Mouse (Mus musculus) CH12.LX (cell line): Measurements from ENCODE around the gene Kcnj10. TPM values are rescaled to one million over a fixed set of nuclear protein-coding genes. Genes with fewer than 3 reads are reported as not detected.

Experiments
- DNase-seq: peaks from one replicate; pipeline ENCODE4 v3.0.0-alpha.2; 2013; ENCODE audit errors: extremely low read depth
- H3K27ac ChIP-seq: 2 replicates; pipeline ENCODE4 v1.5.1; 2012; ENCODE audit warnings: low read depth, mild to moderate bottlenecking, control low read depth, moderate library complexity; ENCODE audit not compliant: insufficient read depth
- H3K27me3 ChIP-seq: replicated peaks from 2 replicates; pipeline ENCODE3; 2012; ENCODE audit warnings: inconsistent platforms
- H3K36me3 ChIP-seq, 2 experiments: replicated peaks in 1 of 2; 2 replicates each; pipeline versions ENCODE3 to v1.6.1; 2012; ENCODE audit warnings: inconsistent platforms in 1 of 2, low read length in 1 of 2, mild to moderate bottlenecking in 1 of 2, mixed read lengths in 1 of 2, moderate library complexity in 1 of 2; ENCODE audit not compliant: control insufficient read depth in 1 of 2, insufficient read depth in 1 of 2
- H3K4me1 ChIP-seq, 2 experiments: 2 replicates each; pipeline ENCODE4 v1.6.1; 2012; ENCODE audit warnings: inconsistent platforms in 1 of 2, moderate library complexity in 1 of 2; ENCODE audit not compliant: insufficient read depth in 2 of 2, control insufficient read depth in 1 of 2
- H3K4me2 ChIP-seq: 2 replicates; pipeline ENCODE4 v1.6.1; 2012; ENCODE audit warnings: low read depth, mild to moderate bottlenecking, control low read depth; ENCODE audit not compliant: poor library complexity, insufficient read depth, severe bottlenecking
- H3K4me3 ChIP-seq, 3 experiments: fragments of 150-350 bp in 1 of 3; sonication (generic) in 1 of 3; replicated peaks in 1 of 3; 2 replicates each; pipeline versions ENCODE3 to v1.5.1; 2011 to 2012; ENCODE audit warnings: low read depth in 2 of 3, low read length in 2 of 3, mild to moderate bottlenecking in 2 of 3, moderate library complexity in 2 of 3, control low read depth in 1 of 3, improper control_type of control experiment in 1 of 3, inconsistent platforms in 1 of 3, mixed read lengths in 1 of 3; ENCODE audit not compliant: poor library complexity in 1 of 3
- H3K79me2 ChIP-seq: replicated peaks from 2 replicates; pipeline ENCODE4 v1.6.1; 2012; ENCODE audit warnings: mild to moderate bottlenecking, moderate library complexity; ENCODE audit not compliant: control insufficient read depth, poor library complexity, insufficient read depth, severe bottlenecking; ENCODE audit errors: extremely low read depth
- H3K9ac ChIP-seq: 2 replicates; pipeline ENCODE4 v1.6.1; 2012; ENCODE audit warnings: low read depth, mild to moderate bottlenecking, control low read depth, moderate library complexity; ENCODE audit not compliant: insufficient read depth
- H3K9me3 ChIP-seq: replicated peaks from 2 replicates; pipeline ENCODE3; 2012; ENCODE audit warnings: low read length, inconsistent platforms, mixed read lengths
- CTCF ChIP-seq, 2 experiments: IDR thresholded peaks in 1 of 2; conservative IDR thresholded peaks in 1 of 2; 2 replicates each; pipeline ENCODE4 v1.5.1; 2011 to 2012; ENCODE audit warnings: low read depth in 2 of 2, low read length in 2 of 2, improper control_type of control experiment in 1 of 2, inconsistent platforms in 1 of 2, mild to moderate bottlenecking in 1 of 2, moderate library complexity in 1 of 2
- ETS1 ChIP-seq: conservative IDR thresholded peaks from 2 replicates; pipeline ENCODE4 v1.6.1; 2012; ENCODE audit warnings: low read depth, mild to moderate bottlenecking, inconsistent platforms, low read length, improper control_type of control experiment, moderate library complexity
- IRF4 ChIP-seq: IDR thresholded peaks from 2 replicates; pipeline ENCODE4 v1.6.1; 2014; ENCODE audit warnings: low read depth, mild to moderate bottlenecking, inconsistent platforms, low read length, improper control_type of control experiment
- JUN ChIP-seq: IDR thresholded peaks from 2 replicates; pipeline ENCODE4 v1.6.1; 2011; ENCODE audit warnings: low read depth, mild to moderate bottlenecking, low read length, improper control_type of control experiment, moderate library complexity; ENCODE audit not compliant: insufficient read depth
- KAT2A ChIP-seq: IDR thresholded peaks from 2 replicates; pipeline ENCODE4 v1.6.1; 2012; ENCODE audit warnings: low read length, improper control_type of control experiment, inconsistent platforms; ENCODE audit not compliant: insufficient replicate concordance
- MAFK ChIP-seq: IDR thresholded peaks from 2 replicates; pipeline ENCODE4 v1.6.1; 2011; ENCODE audit warnings: low read length, improper control_type of control experiment; ENCODE audit not compliant: insufficient replicate concordance
- MAX ChIP-seq: IDR thresholded peaks from 2 replicates; pipeline ENCODE4 v1.6.1; 2011; ENCODE audit warnings: low read length, improper control_type of control experiment
- MEF2A ChIP-seq: IDR thresholded peaks from 2 replicates; pipeline ENCODE4 v1.6.1; 2014; ENCODE audit warnings: low read depth, mild to moderate bottlenecking, inconsistent platforms, low read length, improper control_type of control experiment, borderline replicate concordance
- MYC ChIP-seq: IDR thresholded peaks from 2 replicates; pipeline ENCODE4 v1.6.1; 2011; ENCODE audit warnings: low read depth, mild to moderate bottlenecking, improper control_type of control experiment, low read length
- NELFE ChIP-seq: IDR thresholded peaks from 2 replicates; pipeline ENCODE4 v1.6.1; 2011; ENCODE audit warnings: low read depth, low read length, improper control_type of control experiment
- NRF1 ChIP-seq: IDR thresholded peaks from 2 replicates; pipeline ENCODE4 v1.6.1; 2014; ENCODE audit warnings: low read depth, mild to moderate bottlenecking, inconsistent platforms, low read length, improper control_type of control experiment, moderate library complexity
- PAX5 ChIP-seq: IDR thresholded peaks from 2 replicates; pipeline ENCODE4 v1.6.1; 2012; ENCODE audit warnings: low read length, inconsistent platforms, mixed read lengths
- RCOR1 ChIP-seq: conservative IDR thresholded peaks from 2 replicates; pipeline ENCODE4 v1.6.1; 2012; ENCODE audit warnings: low read depth, mild to moderate bottlenecking, inconsistent platforms, low read length, improper control_type of control experiment
- TCF12 ChIP-seq: IDR thresholded peaks from 2 replicates; pipeline ENCODE4 v1.6.1; 2014; ENCODE audit warnings: low read depth, mild to moderate bottlenecking, inconsistent platforms, low read length, improper control_type of control experiment
- USF1 ChIP-seq: IDR thresholded peaks from 2 replicates; pipeline ENCODE4 v1.6.1; 2014; ENCODE audit warnings: low read depth, mild to moderate bottlenecking, inconsistent platforms, low read length, improper control_type of control experiment
- dilution Hi-C: fragments of 300-500 bp; cut with MboI; formaldehyde crosslinking; loops from 2 replicates; pipeline ENCODE4 v1.14.3; 2020; ENCODE audit warnings: low sequenced_read_pairs; ENCODE audit not compliant: extremely low pct_unique_long_range_greater_than_20kb, extremely low pct_ligation_motif_present
- in situ Hi-C: fragments of 300-500 bp; cut with MboI; formaldehyde crosslinking; loops from 3 replicates; pipeline ENCODE4 v1.14.3; 2019; ENCODE audit warnings: low sequenced_read_pairs, low pct_ligation_motif_present, low pct_unique_long_range_greater_than_20kb, mixed read lengths
- polyA plus RNA-seq: library from polyadenylated mRNA; unstranded; fragments of >175 nt; gene quantifications from 2 replicates; pipeline ENCODE4 v1.2.1, GENCODE M21; 2012; ENCODE audit warnings: low read depth; ENCODE audit not compliant: insufficient read length
- total RNA-seq, 2 experiments: library from RNA; depleted of rRNA; stranded (reverse); fragments of 300-350 nt in 1 of 2; fragments of >200 nt in 1 of 2; gene quantifications; 2 replicates each; pipeline ENCODE4 v1.2.3; 2012 to 2014

The Kcnj10 gene
- total and polyA plus RNA-seq, 3 experiments = 0.06 to 0.13 TPM; not detected in 1

GRCm38 (mm10) chr1:172352453-172352852, 11.4 kb downstream of the Kcnj10 start:
- H3K36me3 ChIP-seq = no peaks in the 10 kb centered on the region
- no peak for DNase-seq
- peaks cover 42% of the 10 kb centered on the region for H3K27me3 ChIP-seq
- peaks cover 8 to 17% of the 10 kb centered on the region in 2 experiments for H3K4me1 ChIP-seq
- no peaks in the 10 kb centered on the region for H3K79me2 ChIP-seq
- no peak overlapping the region for H3K4me3 ChIP-seq
- dilution Hi-C loops = no loop called here
- H3K27ac ChIP-seq = no peak overlapping the region
- TF ChIP-seq USF1 (no peak), NRF1 (no peak), ETS1 (no peak), JUN (no peak), KAT2A (no peak), MAFK (no peak)
- H3K9ac ChIP-seq = no peak overlapping the region
- no peaks in the 10 kb centered on the region for H3K9me3 ChIP-seq
- H3K4me2 ChIP-seq = no peak overlapping the region
- in situ Hi-C loops = no loop called here

GRCm38 (mm10) chr1:172355336-172355735, 14.3 kb downstream of the Kcnj10 start:
- in situ Hi-C loops = no loop called here
- Histone ChIP-seq H3K9me3 (no peaks in the 10 kb centered on the region), H3K4me1 (peaks cover 4 to 16% of the 10 kb centered on the region in 2 experiments), H3K27ac (no peak overlapping the region), H3K4me3 (no peak overlapping the region), H3K4me2 (no peak overlapping the region), H3K9ac (no peak overlapping the region), H3K79me2 (no peaks in the 10 kb centered on the region), H3K36me3 (no peaks in the 10 kb centered on the region), H3K27me3 (peaks cover 32% of the 10 kb centered on the region)
- dilution Hi-C loops = no loop called here
- TF ChIP-seq TCF12 (no peak), NRF1 (no peak), CTCF (conservative IDR thresholded peaks at IDR 0.05 in 1 of 2, IDR thresholded peaks at IDR 0.05 in 1 of 2; ENCODE audit: low read depth in 2 of 2, low read length in 2 of 2) (no peak), MAX (no peak), JUN (no peak), USF1 (no peak), PAX5 (no peak), RCOR1 (no peak), ETS1 (no peak), MYC (no peak), IRF4 (no peak), NELFE (no peak), MEF2A (no peak)
- DNase-seq = no peak
